Mouse (Mus musculus): ENCODE data around the gene Plpp6. TPM values are rescaled to one million over a fixed set of nuclear protein-coding genes. Genes with fewer than 3 reads are reported as not detected.

Gene Plpp6
- polyA plus RNA-seq, 1 experiment from 2014 or later, result 17.0 TPM

DNA sequence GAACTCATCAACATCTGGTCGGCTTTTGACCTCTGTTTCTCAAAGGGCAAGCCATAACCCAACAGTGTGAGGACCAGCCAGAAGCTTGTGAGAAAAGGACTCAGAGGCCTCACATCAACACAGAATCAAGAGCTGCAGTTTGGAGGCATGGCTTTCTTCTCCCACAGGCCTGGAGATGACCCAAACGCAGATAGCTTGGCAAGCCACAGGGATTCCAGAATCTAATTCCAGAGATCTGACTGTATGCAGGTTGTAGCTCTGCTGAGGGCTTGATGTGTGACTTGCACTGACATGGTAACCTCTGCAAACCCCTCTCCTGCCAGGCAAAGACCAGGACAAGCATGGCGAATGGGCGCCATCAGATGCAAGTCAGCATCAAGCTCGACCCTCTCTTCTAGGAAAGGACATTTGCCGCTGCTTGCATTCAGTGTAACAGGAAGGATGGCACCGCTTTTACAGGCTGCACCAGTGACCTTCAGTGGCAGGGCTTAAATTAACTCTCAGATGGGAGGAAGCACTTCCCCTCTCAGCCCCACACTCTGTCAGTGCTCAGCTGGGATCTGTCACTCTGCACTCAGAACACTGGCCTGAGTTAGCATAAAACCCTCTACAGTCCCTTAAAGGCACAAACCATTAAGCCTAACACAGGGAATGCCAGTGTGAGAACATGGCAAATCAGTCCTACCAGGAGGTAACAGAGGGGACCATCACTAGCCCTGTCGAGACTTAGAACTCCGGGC, 23.4 kb upstream of the Plpp6 start:
- H3K27me3 ChIP-seq (ENCODE audit: control insufficient read depth, insufficient read depth, low read length), result no peaks in the 10 kb centered on the region
- H3K9me3 ChIP-seq (ENCODE audit: control insufficient read depth, low read length), result no peaks in the 10 kb centered on the region
- DNase-seq (no peak), ATAC-seq (ENCODE audit: low FRiP score, low TSS enrichment) (no peak)
- H3K4me3 ChIP-seq (replicated peaks; ENCODE audit: low read depth, low read length), result no peak overlapping the region
- 84% methylated on average over 9 of the region's 9 CpGs for WGBS
- H3K36me3 ChIP-seq (ENCODE audit: control insufficient read depth, insufficient read depth, low read length), result no peaks in the 10 kb centered on the region
- no peak overlapping the region for H3K27ac ChIP-seq (replicated peaks; ENCODE audit: low read depth, low read length)
- no peak overlapping the region for H3K4me2 ChIP-seq (ENCODE audit: low read length)
- H3K4me1 ChIP-seq (ENCODE audit: control insufficient read depth, insufficient read depth, low read length), result no peaks in the 10 kb centered on the region
- H3K9ac ChIP-seq (replicated peaks; ENCODE audit: low read length), result no peak overlapping the region

DNA sequence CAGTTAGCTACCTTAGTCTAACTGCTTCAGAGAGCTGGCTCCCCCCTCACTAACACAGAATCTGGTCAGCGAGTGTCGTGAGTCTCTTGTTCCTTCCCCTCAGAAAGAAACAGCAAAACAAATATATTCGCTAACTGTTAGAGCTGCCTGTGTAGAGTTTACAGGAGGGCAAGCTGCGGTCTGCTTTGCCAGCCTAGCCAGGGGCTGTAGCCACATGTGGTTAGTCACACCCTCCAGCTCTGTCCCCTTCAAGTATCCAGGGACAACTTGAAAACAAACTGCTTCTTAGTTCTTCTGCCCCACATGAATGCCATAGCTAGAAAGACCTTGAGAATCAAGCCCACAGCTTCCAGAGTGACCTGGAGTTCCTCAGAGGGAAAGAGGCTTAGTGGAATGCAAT, 22.5 kb upstream of the Plpp6 start:
- Histone ChIP-seq H3K4me3 (replicated peaks; ENCODE audit: low read depth, low read length) (no peak overlapping the region), H3K9me3 (ENCODE audit: control insufficient read depth, low read length) (no peaks in the 10 kb centered on the region), H3K27me3 (ENCODE audit: control insufficient read depth, insufficient read depth, low read length) (no peaks in the 10 kb centered on the region), H3K27ac (replicated peaks; ENCODE audit: low read depth, low read length) (no peak overlapping the region), H3K36me3 (ENCODE audit: control insufficient read depth, insufficient read depth, low read length) (no peaks in the 10 kb centered on the region), H3K9ac (replicated peaks; ENCODE audit: low read length) (no peak overlapping the region), H3K4me1 (ENCODE audit: control insufficient read depth, insufficient read depth, low read length) (no peaks in the 10 kb centered on the region), H3K4me2 (ENCODE audit: low read length) (no peak overlapping the region)
- ATAC-seq (ENCODE audit: low FRiP score, low TSS enrichment), result no peak
- 80% methylated on average over 4 of the region's 4 CpGs for WGBS
- DNase-seq, result no peak

DNA sequence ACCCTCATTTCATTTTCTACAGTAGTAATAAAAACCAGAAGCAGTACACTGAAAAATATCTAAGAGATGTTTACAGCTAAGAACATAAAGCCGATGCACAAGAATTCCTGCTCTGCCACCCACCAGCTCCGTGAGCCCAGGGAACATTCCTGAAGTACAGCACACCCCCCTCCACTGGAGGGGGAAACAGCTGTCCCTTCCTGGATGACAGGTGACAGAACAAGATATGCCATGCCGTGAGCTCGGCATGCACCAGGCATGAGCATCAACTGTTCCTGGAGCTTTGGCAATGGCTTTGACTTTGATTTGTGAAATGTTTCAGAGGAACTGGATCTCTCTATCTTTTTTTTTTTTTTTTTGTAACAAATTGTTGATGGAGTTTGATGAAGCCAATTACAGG, 17.0 kb upstream of the Plpp6 start:
- no peak overlapping the region for H3K4me2 ChIP-seq (ENCODE audit: low read length)
- 69% methylated on average over 4 of the region's 4 CpGs for WGBS
- no peak for DNase-seq

DNA sequence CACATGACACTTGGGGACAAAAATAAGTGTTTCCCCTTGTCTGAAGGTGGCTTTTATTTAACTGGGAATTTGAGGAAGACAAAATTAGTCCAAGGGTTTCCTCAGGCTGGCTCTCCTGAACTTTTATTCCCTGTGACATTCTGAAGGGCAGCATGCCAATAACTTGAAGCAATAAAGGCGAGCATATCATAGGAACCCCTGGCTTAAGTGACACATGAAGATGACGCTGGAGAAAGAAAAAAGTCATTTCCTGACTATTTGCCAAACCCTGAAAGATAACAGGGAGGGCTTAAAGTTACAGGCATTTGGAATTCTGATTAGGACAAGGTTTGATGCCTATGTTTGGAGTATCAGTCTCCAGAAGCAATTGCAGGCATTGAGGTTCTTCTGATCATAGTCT, 16.4 kb upstream of the Plpp6 start:
- Histone ChIP-seq H3K9me3 (ENCODE audit: control insufficient read depth, low read length) (no peaks in the 10 kb centered on the region), H3K4me1 (ENCODE audit: control insufficient read depth, insufficient read depth, low read length) (no peaks in the 10 kb centered on the region), H3K27ac (replicated peaks; ENCODE audit: low read depth, low read length) (no peak overlapping the region), H3K9ac (replicated peaks; ENCODE audit: low read length) (no peak overlapping the region), H3K27me3 (ENCODE audit: control insufficient read depth, insufficient read depth, low read length) (no peaks in the 10 kb centered on the region), H3K4me3 (replicated peaks; ENCODE audit: low read depth, low read length) (no peak overlapping the region), H3K4me2 (ENCODE audit: low read length) (no peak overlapping the region), H3K36me3 (ENCODE audit: control insufficient read depth, insufficient read depth, low read length) (no peaks in the 10 kb centered on the region)
- 80% methylated on average over 2 of the region's 2 CpGs for WGBS
- ATAC-seq (ENCODE audit: low FRiP score, low TSS enrichment), result no peak
- DNase-seq, result no peak

More for the DNA sequence above, 17.0 kb upstream of the Plpp6 start:
- no peaks in the 10 kb centered on the region for H3K4me1 ChIP-seq (ENCODE audit: control insufficient read depth, insufficient read depth, low read length)
- ATAC-seq (ENCODE audit: low FRiP score, low TSS enrichment), result no peak
- no peaks in the 10 kb centered on the region for H3K36me3 ChIP-seq (ENCODE audit: control insufficient read depth, insufficient read depth, low read length)
- H3K27ac ChIP-seq (replicated peaks; ENCODE audit: low read depth, low read length), result no peak overlapping the region
- H3K9ac ChIP-seq (replicated peaks; ENCODE audit: low read length), result no peak overlapping the region
- H3K4me3 ChIP-seq (replicated peaks; ENCODE audit: low read depth, low read length), result no peak overlapping the region
- no peaks in the 10 kb centered on the region for H3K9me3 ChIP-seq (ENCODE audit: control insufficient read depth, low read length)
- H3K27me3 ChIP-seq (ENCODE audit: control insufficient read depth, insufficient read depth, low read length), result no peaks in the 10 kb centered on the region

DNA sequence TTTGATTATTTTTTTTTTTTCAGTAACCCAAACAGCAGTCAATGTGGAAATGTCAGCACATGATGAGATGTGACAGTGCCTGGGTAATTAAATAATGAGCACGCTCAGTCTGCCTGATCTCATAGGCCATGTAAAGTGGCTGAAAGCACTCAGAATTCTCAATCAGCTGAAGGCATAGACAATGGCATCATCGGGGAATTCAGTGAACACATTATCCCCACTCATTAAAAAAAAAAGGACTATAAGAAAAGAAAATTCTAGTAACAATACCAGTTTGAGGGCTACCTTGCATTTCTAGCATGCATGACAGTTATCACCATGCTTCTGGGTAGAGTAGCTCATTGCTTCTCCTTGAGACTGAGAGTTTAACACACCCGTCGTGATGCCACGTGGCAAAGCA, 12.5 kb upstream of the Plpp6 start:
- ATAC-seq (ENCODE audit: low FRiP score, low TSS enrichment) (no peak), DNase-seq (peak; percentile 13)
- WGBS, result 73% methylated on average over 5 of the region's 5 CpGs
- no peak overlapping the region for H3K4me3 ChIP-seq (replicated peaks; ENCODE audit: low read depth, low read length)
- H3K27ac ChIP-seq (replicated peaks; ENCODE audit: low read depth, low read length), result no peak overlapping the region
- H3K27me3 ChIP-seq (ENCODE audit: control insufficient read depth, insufficient read depth, low read length), result no peaks in the 10 kb centered on the region
- no peaks in the 10 kb centered on the region for H3K9me3 ChIP-seq (ENCODE audit: control insufficient read depth, low read length)
- no peak overlapping the region for H3K4me2 ChIP-seq (ENCODE audit: low read length)
- H3K36me3 ChIP-seq (ENCODE audit: control insufficient read depth, insufficient read depth, low read length), result no peaks in the 10 kb centered on the region
- H3K4me1 ChIP-seq (ENCODE audit: control insufficient read depth, insufficient read depth, low read length), result no peaks in the 10 kb centered on the region
- no peak overlapping the region for H3K9ac ChIP-seq (replicated peaks; ENCODE audit: low read length)

DNA sequence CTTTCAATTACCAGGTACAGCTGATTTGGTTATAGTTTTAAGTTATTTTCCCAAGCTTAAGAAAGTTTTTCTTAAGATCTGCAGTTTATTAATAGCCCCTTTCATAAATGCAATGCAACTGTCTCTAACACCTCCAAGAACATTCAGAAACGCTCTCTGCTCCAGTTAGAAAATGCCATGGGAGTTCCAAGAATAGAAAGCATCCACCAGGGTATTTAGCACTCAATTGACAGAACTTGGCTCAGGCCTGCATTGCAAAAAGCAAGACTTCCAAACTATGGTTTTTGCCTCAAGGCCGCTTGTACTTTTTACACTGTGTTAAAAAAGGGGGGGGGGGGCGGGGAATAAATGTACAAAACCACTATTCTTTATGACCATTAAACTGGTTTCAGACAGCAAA, 640 bp upstream of the Plpp6 start:
- Histone ChIP-seq H3K27ac (replicated peaks; ENCODE audit: low read depth, low read length) (no peak overlapping the region), H3K4me1 (ENCODE audit: control insufficient read depth, insufficient read depth, low read length) (peaks cover 16% of the 10 kb centered on the region), H3K36me3 (ENCODE audit: control insufficient read depth, insufficient read depth, low read length) (no peaks in the 10 kb centered on the region), H3K4me3 (replicated peaks; ENCODE audit: low read depth, low read length) (peak overlapping the region; percentile 80), H3K4me2 (ENCODE audit: low read length) (peak overlapping the region; percentile 89), H3K9me3 (ENCODE audit: control insufficient read depth, low read length) (no peaks in the 10 kb centered on the region), H3K27me3 (ENCODE audit: control insufficient read depth, insufficient read depth, low read length) (no peaks in the 10 kb centered on the region), H3K9ac (replicated peaks; ENCODE audit: low read length) (no peak overlapping the region)
- WGBS, result 36% methylated on average over 3 of the region's 3 CpGs
- ATAC-seq (ENCODE audit: low FRiP score, low TSS enrichment) (no peak), DNase-seq (peak; percentile 22)

DNA sequence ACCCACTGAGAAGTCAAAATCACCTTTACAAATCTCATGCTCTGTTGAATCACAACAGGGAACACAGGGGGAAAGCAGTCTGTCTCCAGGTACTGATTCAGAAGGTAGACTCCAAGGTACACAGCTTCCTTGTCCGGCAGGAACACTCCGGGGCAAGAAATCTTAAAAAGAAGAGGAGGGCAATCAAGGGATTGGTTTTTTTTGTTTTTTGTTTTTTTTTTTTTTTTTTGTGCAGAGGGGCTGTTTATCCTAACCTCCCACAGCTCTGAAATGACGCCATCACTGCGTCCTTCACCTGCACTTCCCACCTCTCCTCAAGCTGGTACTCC, 276 bp upstream of the Plpp6 start:
- Histone ChIP-seq H3K27ac (replicated peaks; ENCODE audit: low read depth, low read length) (peak overlapping the region; percentile 82), H3K4me2 (ENCODE audit: low read length) (peak overlapping the region; percentile 89), H3K4me1 (ENCODE audit: control insufficient read depth, insufficient read depth, low read length) (peaks cover 16% of the 10 kb centered on the region), H3K9ac (replicated peaks; ENCODE audit: low read length) (peak overlapping the region; percentile 91), H3K4me3 (replicated peaks; ENCODE audit: low read depth, low read length) (peak overlapping the region; percentile 80), H3K9me3 (ENCODE audit: control insufficient read depth, low read length) (no peaks in the 10 kb centered on the region), H3K27me3 (ENCODE audit: control insufficient read depth, insufficient read depth, low read length) (no peaks in the 10 kb centered on the region), H3K36me3 (ENCODE audit: control insufficient read depth, insufficient read depth, low read length) (no peaks in the 10 kb centered on the region)
- 3% methylated on average over 4 of the region's 4 CpGs for WGBS
- DNase-seq, result no peak
- ATAC-seq (ENCODE audit: low FRiP score, low TSS enrichment), result no peak

DNA sequence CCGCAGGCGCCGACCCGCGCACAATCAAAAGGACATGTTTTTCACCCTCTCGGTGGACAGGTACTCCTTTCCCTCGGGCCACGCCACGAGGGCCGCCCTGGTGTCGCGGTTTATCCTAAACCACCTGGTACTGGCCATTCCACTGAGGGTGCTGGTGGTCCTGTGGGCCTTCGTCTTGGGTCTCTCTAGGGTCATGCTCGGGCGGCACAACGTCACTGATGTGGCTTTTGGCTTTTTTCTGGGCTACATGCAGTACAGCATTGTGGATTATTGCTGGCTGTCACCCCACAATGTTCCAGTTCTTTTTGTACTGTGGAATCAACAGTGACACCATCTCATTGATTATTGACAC, 775 bp downstream of the Plpp6 start:
- H3K27ac ChIP-seq (replicated peaks; ENCODE audit: low read depth, low read length), result peak overlapping the region; percentile 82
- peak; percentile 56; the same call in 1 of the 2 replicates for ATAC-seq (ENCODE audit: low FRiP score, low TSS enrichment)
- H3K4me2 ChIP-seq (ENCODE audit: low read length), result peak overlapping the region; percentile 89
- H3K27me3 ChIP-seq (ENCODE audit: control insufficient read depth, insufficient read depth, low read length), result no peaks in the 10 kb centered on the region
- H3K9ac ChIP-seq (replicated peaks; ENCODE audit: low read length), result peak overlapping the region; percentile 91
- peak overlapping the region; percentile 80 for H3K4me3 ChIP-seq (replicated peaks; ENCODE audit: low read depth, low read length)
- H3K36me3 ChIP-seq (ENCODE audit: control insufficient read depth, insufficient read depth, low read length), result no peaks in the 10 kb centered on the region
- no peaks in the 10 kb centered on the region for H3K9me3 ChIP-seq (ENCODE audit: control insufficient read depth, low read length)
- WGBS, result 4% methylated on average over 16 of the region's 16 CpGs
- peaks cover 16% of the 10 kb centered on the region for H3K4me1 ChIP-seq (ENCODE audit: control insufficient read depth, insufficient read depth, low read length)
- no peak for DNase-seq

DNA sequence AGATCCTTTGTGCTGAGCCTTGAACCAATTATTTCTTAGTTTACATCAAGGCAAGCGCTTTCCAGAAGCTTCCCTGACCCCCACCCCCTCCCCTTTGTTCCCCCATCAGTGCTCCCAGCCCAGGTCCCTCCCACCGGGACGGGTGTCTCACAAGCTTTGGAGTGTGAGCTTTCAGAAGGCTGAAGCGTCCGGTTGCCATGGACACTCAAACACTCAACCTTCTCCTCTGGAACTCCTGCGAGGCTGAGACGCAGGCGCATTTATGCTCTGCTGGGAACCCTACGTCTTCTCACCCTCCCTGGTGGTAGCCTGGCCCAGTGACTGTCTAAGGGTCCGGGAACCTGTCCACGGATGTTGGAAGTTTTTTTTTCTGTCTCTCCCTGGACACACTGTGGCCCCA, 3.9 kb downstream of the Plpp6 start, which contains the start of gene 4430402I18Rik:
TSS of gene 4430402I18Rik (minus strand) at position 149 of the 400 bp plus-strand sequence.
- Histone ChIP-seq H3K4me1 (ENCODE audit: control insufficient read depth, insufficient read depth, low read length) (peaks cover 16% of the 10 kb centered on the region), H3K9ac (replicated peaks; ENCODE audit: low read length) (no peak within 1 kb of the TSS), H3K36me3 (ENCODE audit: control insufficient read depth, insufficient read depth, low read length) (no peaks in the 10 kb centered on the region), H3K9me3 (ENCODE audit: control insufficient read depth, low read length) (no peaks in the 10 kb centered on the region), H3K4me3 (replicated peaks; ENCODE audit: low read depth, low read length) (no peak within 1 kb of the TSS), H3K27me3 (ENCODE audit: control insufficient read depth, insufficient read depth, low read length) (no peaks in the 10 kb centered on the region), H3K27ac (replicated peaks; ENCODE audit: low read depth, low read length) (no peak within 1 kb of the TSS), H3K4me2 (ENCODE audit: low read length) (peak within 1 kb of the TSS; percentile 30)
- WGBS, result 5% methylated on average over 11 of the region's 11 CpGs
- DNase-seq (peak; percentile 68), ATAC-seq (ENCODE audit: low FRiP score, low TSS enrichment) (no peak)
